Mouse (Mus musculus) stomach, postnatal 0 days (tissue): ENCODE measurements around the gene Ift43.

ENCODE experiments used
- CTCF ChIP-seq: IDR thresholded peaks from 2 replicates; pipeline ENCODE4 v1.5.1; 2016; ENCODE audit warnings: antibody characterized with exemption, low read depth, mild to moderate bottlenecking, moderate library complexity
- EP300 ChIP-seq: optimal IDR thresholded peaks from 2 replicates; pipeline ENCODE3; 2016; ENCODE audit warnings: antibody characterized with exemption

- TF ChIP-seq CTCF = no peak
- TF ChIP-seq EP300 = no peak
These were observed 32.5 kb upstream of the Ift43 start for GRCm38 (mm10) chr12:86049813-86050212.
